Mouse (Mus musculus): ENCODE measurements at regions not wholly inside any gene's neighbourhood (a gene's known extent, or its start where the extent isn't known, plus 50 kb on each side); places are given as distances from the start of the nearest gene placed in this dataset.

DNA sequence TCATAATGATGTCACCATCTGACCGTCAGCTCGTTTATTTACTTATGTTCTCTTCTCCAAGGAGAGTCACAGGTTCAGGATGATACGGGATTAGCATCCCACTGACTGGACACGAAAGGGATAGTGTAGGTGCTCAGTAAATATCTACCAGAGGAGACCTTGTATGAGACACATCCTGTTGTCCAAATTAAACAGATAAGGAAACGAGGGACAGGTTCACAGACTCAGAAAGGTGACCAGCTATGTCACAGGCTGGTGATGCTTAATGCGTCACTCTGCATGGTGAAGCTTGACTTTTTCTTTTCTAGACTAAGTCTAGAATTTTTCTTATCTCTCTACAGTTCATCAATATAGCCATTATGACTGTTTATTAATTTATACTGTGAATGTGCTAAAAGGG lies 235.2 kb upstream of the Sall1 start:
- no peak for DNase-seq (ENCODE audit: low spot score)

DNA sequence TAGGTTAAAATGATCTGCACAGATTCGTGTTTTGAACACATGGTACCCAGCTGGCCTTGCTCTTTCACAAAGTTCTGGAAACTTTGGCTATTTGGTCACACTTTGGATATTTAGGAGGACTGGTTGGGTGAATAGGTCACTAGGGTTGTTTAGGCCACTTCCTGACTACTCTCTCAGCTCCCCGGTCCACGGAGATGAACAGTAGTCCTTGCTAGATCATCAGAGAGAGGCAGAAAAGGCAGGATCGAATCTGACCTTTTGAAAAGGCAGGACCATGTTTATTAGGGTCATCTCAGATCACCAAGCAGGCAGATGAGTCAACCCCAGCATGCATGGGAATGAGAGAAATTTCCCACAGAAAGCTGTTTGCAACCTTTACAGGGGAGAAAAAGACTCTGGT lies 229.3 kb upstream of the Sall1 start:
- DNase-seq (ENCODE audit: low spot score) = no peak

DNA sequence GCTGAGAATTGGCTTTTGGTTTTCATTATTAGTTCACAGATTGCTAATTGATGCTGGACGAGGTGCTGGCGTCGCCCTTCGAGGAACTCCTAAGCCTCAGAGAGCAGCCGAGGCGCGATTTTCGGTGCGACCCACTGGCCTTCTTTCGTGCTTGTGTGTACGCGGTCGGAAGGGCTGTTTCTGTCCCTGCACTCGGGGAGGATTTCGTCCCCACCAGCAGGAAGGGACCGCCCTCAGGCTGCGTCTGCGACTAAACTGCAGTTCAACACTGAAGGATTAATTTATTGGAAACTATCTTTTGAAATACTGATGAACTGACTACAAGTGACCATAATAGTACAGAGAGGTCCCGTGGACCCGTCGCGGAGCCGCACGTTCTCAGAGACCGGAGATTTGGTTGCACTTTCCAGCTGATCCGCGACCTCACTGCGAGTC lies 228.4 kb upstream of the Sall1 start:
- peak; percentile 64 for DNase-seq (ENCODE audit: low spot score)

DNA sequence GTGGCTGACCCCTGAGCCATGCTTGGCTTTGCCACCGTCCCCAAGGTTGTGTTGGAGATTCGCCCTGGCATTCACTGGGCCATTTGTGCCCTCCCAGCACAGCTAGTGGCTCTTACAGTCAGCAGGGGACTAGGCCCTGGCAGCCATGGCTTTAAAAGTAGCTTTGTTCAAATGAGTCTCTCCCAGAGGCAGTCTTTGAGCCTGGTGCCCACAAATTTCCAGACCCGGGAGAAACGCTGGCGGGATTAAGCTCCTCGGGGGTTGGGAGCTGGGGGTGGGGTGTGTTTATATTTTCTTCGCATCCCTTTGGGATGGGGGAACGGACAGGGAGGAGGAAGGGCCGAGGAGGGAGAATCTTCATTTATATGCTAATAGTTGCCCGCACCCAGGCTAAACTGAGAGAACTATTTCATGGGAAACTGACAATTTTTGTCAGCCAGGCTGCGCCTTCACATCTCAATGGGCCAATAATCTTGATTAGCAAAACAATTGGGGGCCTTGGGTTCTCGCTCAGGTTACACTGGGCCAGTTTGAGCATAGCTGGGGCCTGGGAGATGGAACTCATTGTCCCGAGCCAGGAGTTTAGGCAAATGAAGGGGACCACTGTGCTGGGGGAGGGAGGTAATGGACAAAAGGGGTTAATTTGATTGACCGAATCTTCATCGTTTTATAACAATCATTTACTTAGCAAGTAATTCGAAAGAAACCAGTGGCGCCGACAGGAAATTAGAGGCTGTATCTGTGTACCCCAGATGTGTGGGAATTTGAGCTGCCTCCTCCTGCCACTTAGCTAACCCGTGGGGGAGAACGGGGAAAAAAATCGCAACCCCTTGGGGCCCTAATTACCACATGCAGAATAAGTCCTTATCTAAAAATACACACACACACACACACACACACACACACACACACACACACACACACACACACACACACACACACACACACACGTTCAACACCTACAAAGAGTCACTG lies 227.7 kb upstream of the Sall1 start:
- peak; percentile 23 for DNase-seq (ENCODE audit: low spot score)

DNA sequence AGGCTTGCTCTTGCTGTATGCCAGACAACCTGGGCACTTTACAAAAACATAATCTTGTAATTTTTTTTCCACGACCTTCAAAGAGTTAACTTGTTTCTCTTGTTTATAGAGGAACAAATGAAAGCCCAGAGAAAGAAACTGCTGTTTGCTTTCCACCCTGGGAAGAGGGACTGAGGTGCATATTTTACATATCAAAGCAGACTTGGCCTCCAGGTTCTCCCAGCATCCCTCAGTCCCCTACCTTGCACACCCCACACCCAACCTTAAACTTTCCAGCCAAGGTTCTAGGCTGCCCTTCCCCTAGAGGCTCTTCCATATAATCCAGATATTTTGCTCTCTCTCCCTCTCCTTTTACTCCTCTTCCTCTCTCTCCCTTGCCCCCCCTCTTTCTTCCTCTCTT lies 226.0 kb upstream of the Sall1 start:
- DNase-seq (ENCODE audit: low spot score) = no peak

DNA sequence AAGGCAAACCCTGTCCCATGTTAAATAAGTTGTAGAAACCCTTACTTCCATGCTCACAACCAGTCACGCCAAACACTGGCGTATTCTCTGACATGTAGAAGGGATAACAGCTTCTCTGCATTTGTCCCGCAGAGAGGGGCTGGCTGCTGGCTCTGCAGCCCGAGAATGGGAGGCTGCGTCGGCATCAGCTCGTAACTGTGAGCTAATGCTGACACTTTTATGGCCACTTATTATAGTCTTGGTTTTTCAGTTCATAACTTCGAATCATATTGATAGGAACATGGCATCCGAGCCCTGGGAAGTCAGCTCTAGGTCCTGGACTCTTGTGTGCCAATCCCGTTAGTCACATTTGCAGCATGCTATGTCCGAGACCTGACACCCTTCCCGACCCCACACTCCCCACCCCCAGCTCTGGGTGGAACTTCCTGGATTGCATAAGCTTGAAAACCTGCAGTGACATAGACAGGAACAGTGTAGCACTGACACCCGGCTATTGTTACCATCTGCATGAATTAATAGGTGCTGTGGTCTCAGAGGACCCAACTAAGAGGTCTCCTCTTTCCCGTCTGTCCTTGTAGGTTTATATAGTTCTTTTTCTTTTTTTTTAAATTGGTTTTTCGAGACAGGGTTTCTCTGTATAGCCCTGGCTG lies 217.3 kb upstream of the Sall1 start:
- DNase-seq (ENCODE audit: low spot score) = no peak

DNA sequence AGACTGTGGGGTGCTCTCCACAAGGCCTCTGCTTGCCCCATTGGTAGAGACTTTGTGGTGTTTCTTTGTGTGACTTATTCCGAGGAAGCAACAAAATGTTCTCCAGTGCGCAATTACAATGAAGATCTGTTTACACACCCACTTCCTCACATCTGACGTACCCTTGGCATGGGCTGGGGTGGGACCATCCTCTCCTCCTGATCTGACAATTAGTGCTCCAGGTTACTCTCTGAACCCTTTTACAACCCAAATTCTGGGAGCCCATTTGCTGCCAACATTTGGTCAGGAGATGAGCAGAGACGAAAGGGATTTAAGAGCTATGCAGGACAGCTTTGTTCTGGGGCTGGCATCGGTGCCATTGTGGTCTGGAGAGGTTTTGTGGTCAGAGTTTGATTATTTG lies 215.9 kb upstream of the Sall1 start:
- DNase-seq (ENCODE audit: low spot score) = no peak

DNA sequence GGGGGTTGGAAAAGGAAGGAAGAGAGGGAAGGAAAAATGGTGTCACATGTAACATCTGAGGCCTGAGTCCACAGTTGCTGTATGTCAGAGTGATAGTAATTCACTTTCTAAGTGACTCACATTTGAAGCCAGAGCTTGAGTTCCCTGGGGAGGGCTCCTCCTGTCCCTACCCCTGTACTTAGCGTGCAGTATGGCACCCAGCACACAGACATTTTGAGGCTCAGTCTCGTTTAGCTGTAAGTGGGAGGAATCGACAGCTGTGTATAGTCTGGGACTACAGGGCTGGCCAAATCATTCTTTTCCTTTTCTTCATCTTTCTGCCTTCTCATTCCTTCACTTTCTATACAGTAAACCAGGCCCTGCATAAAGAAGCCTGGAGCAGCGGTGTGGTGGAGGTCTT lies 202.4 kb upstream of the Sall1 start:
- DNase-seq (ENCODE audit: low spot score) = no peak

DNA sequence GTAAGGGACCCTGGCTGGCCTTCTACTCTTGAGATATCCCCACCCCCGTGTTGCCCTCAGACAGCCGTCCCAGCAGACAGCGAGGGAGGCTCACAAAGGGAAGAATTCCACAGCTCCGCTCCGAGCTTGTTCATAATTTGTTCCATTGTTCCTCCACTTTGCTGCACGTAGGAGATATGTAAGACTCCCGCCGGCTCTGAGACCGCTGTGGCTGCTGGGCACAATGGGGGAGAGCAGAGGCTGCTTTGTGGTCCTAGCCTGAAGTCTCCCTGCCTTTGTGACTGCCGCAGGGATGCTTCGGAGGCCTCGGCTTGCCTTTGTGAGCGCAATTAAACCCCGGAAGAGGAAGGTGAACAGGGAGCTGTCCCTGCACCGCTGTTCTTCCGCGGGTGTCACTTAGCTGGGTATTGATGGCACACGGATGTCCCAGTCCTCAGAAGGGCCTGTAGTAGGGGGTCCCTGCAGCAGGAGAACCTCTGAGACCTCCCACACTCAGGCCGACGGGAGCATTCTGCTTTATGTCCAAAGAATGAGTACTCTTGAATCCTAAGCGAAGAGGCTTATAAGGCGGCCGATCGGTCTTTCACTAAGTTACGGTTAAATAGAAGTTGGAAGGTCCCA lies 201.3 kb upstream of the Sall1 start:
- DNase-seq (ENCODE audit: low spot score) = peak; percentile 65

DNA sequence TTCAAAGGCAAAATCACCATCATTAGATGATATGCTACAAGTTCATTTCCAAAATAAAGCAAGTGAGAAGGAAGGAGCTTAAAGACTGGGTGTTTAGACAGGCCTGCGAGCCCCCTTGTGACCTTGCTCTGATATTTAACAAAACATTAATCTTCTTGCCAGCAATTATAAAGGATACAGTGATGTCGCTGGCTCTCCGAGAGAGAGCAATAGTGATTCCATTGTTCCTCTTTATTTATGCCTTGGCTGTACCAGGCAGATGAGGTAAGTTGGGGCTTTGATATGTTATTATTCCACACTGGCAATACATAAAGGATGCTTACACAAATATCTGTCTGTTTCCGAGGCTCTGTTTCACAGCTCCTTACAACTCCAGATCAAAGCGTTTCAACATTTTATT lies 197.7 kb upstream of the Sall1 start:
- no peak for DNase-seq (ENCODE audit: low spot score)

DNA sequence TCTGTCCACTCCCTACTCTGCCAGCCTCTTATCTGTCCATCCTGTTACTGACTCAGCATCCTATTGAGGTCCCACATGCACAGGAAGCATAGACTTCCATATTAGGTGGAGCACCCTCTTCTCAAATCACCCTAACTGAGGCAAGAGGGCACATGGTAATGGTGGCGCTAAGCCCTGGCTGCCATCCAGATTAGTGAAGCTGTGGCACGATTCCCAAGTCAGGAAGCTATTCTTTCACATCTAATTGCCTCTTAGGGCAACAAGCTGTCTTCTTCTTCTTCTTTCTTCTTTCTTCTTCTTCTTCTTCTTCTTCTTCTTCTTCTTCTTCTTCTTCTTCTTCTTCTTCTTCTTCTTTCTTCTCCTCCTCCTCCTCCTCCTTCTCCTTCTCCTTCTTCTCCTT lies 195.7 kb upstream of the Sall1 start:
- no peak for DNase-seq (ENCODE audit: low spot score)

DNA sequence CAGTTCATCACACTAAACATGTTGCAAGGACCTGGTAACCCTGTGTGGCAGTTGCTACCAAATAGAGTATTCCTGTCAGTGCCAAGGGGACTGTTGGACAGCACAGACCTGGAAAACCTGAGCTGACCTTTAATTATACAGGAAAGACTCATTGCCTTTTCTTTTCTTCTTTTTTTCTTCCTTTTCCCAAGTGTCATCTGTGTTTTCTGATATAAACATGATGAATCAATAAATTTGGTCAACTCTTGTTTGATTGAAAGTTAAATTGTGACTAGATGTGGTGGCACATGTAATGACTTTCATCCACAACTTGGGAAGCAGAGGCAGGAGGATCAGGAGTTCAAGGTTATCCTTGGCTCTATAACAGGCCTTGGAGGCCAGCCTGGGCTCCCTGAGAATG lies 190.1 kb upstream of the Sall1 start:
- DNase-seq (ENCODE audit: low spot score) = no peak

DNA sequence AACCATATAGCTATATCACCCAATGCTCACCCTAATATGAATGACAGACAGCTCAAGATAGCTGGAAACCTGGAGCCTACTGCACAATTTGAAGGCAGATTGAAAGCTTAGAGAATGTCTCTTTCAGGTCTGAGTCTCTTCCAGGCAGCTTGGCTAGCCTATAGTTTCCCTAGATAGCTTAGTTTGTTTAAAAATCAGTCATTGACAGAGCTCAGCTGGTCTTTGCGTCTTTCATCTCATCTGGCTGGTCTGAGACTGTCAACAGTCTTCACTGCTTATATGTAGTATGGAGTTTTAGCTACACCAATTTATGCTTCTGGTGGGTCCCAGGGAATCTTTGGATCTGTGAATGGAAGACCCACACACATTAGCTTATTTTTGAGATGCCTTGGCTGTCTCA lies 188.4 kb upstream of the Sall1 start:
- DNase-seq (ENCODE audit: low spot score) = no peak

DNA sequence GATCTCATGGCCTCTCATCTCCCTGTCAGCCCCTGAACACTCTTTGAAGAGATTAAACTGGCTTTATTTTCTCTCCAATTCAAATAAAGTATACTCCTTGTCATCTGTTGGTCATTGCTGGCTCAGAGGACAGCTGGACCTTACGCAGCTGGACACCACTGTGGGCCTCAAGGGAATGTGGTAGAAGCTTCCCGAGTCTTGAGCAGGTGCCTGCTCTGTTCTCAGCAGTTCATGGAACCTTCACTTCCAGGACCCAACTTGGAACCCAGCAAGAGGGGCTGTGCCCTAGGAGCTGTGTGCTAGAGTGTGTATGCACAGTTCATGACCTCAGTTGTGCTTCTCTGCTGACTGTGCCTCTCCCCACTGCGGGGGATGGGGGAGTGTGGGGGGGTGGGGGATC lies 185.2 kb upstream of the Sall1 start:
- no peak for DNase-seq (ENCODE audit: low spot score)

DNA sequence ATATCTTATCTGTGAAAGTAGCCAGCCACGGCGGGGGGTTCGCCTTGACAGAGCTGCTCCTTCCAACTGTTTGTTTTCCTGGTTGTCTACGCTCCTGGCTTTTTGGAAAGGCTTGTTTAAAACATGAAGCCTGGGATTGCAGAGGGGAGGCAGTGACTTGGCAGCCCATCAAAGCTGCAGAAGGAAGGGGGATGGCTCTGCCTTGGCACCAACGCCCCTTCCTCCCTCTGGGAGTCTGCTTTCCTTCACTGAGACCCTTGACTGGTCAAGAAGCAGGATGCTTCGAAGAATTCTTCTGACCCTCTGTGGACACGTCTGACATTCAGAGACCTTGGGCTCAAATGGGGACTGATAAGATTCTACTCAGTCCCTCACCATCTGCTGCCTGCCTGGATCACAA lies 176.9 kb upstream of the Sall1 start:
- no peak for DNase-seq (ENCODE audit: low spot score)

DNA sequence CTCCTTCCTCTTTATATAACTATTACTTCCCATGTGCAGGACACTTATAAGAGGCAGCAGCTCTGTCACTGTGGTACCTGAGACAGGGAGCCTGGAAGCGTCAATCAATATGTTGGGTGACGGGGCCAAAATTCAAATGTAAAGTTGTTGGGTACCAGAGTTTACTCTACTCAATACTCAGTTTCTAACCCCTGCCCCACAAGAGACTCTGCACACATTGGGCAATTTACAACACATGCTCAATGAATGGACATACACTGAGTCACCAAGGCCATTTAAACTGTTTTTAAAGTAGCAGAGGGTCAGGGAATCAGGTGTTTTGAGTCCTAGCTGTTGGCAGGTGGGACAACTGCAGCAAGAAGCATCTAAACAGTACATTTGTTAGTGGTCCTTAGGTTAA lies 176.4 kb upstream of the Sall1 start:
- no peak for DNase-seq (ENCODE audit: low spot score)

DNA sequence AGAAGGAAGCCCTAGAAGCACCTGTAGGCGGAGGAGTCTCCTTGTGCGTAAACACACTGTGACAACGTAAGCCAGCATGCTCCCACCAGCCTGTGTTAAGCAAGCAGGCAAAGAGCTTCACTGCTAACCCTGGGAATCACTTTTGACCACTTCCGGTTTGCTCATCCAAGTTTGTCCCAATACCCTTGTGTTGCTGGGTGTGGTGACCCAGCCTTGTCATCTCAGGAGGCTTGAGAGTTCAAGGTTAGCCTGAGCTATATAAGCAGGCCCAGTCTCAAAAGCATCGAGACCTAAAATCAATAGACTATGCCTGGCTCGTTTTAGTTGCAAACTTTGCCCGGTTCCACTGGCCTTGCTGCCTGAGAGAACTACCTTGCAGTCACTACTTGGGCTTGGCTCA lies 175.2 kb upstream of the Sall1 start:
- DNase-seq (ENCODE audit: low spot score) = no peak

DNA sequence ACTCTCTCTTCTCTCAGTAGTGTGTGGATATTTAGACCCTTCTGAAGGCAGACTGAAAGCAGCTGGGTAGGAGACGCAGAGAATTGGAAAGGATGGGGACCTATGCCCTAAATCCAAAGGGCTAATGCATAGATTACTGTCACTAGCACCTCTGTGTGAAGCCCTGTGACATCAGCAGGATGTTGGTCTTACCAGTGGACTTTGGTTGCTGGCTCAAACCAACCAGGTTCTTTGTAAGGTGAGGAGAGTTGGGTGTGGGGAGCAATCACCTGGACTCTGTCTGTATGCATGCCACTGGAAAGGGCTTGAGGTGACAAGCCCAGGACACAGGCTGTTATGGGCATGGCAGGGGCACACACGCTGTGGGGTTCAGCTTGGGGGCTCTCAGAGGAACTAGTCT lies 173.7 kb upstream of the Sall1 start:
- DNase-seq (ENCODE audit: low spot score) = no peak

DNA sequence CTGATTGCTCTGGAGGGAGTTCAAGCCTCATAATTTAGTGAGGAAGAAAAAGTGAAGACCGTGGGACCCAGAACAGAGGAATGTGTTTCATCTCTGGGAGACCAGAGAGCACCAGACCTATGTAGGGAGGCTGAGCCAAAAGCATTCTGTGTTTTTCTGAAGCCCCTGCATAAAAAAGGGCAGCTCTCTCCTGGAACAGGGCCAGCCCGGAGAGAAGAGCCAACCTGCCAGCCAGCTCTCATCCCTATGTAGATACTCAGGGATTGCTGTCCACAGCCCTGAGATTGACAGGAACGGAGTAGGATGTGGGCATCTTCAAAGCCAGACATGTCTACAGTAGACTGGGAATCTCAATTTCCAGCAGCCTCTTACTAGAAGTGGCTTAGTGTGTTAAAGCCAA lies 168.0 kb upstream of the Sall1 start:
- DNase-seq (ENCODE audit: low spot score) = no peak

DNA sequence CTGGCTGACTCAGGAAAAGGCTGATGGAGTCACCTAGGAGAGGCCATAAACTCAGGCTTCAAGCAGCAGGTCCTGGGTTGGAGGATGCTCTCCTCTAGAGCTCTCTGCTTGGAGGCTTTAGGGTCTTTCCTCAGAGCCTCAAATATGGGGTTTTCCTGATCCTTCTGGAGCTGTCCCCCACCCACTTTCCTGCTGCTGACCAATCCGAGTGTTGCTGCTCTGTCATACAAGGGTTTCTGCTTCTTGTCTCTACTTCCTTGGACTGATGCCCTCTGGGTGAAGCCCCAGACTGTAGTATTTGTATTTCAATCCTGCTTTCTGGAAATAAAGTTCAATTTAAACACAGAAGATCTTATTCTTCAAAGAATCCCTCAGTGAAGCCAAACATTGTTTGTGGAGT lies 166.7 kb upstream of the Sall1 start:
- DNase-seq (ENCODE audit: low spot score) = no peak

DNA sequence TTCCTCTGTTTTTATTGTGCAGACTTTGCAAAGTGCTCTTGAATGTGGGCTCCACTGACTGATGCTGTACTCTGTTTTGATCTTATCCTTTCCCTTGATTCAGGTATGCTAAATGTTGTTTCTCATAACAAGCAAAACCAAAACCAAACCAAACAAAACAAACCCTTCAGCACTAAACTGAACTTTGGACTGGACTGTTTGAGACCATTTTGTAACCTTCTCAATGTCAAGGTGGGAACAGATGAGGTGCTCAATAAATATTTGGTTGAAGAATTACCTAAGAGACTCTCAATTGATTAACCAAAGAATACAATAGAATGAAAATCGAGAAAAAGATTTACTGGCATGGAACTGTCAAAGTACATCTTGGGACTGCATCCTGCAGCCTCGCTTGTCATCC lies 163.9 kb upstream of the Sall1 start:
- DNase-seq (ENCODE audit: low spot score) = no peak

DNA sequence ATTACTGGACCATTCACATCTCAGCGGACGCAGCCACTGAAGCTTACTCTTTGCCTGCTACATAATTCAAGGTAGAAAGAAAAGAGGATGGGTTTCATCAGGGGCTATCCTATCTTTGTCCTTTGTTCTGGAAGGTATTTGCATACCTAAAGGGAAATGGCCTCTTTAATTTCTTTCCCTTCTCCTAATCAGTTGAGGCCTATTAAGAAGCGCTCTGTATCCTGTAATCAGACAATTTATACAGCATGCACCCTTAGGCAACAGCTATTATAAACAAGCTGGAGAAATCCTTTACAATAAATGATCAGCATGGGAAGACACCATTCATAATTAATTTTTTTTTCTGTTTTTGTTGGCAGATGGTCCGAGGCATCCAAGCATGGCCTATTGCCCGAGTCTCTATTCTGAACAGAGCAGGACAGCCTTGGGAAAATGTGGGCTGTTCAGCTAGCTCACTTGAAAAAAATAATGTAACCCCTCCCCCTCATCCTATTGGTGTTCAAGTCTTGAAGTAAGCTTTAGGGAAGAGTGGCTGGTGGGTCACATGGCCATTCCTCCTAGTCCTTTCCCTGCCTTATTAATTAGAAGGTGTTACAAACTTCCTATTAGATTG lies 158.6 kb upstream of the Sall1 start:
- peak; percentile 37 for DNase-seq (ENCODE audit: low spot score)

DNA sequence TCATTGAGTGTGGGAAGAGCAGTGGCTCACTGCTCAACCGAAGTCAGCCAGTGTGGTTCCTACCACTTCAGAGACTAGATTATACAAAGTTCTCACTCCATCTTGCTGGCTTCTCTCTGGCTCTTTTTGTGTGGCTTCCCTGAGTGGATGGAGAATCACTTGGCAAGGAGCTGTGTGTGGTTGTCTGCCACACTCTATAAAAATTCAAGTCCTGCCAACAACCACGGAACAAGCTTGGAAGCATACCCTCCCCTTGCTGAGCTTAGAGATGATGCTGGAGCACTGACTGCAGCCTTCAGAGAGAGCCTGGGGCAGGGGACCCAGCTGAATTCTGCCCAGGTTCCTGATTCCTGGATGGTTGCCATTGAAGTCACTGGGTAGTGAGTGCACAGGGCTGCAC lies 156.3 kb upstream of the Sall1 start:
- no peak for DNase-seq (ENCODE audit: low spot score)

All from retina, embryonic 14.5 days (tissue).